Mouse (Mus musculus): ENCODE measurements around the gene Piezo1.

GRCm38 (mm10) chr8:122517541-122518190, 33.5 kb downstream of the Piezo1 start:
- no peak for TF ChIP-seq CTCF (IDR thresholded peaks at IDR 0.05)
- TF ChIP-seq EP300 (IDR thresholded peaks at IDR 0.05; ENCODE audit: insufficient read depth, low read depth, low read length), result peak; percentile 95
- TF ChIP-seq POLR2A (IDR thresholded peaks at IDR 0.05; ENCODE audit: insufficient read depth, low read depth, low read length), result peak; percentile 67
